Mouse (Mus musculus) CD4-positive, CD25-positive, alpha-beta regulatory T cell (primary cell): ENCODE results near the gene Gpalpp1. TPM values are rescaled to one million over a fixed set of nuclear protein-coding genes. Genes with fewer than 3 reads are reported as not detected.

ENCODE experiments used
- polyA plus RNA-seq: library from polyadenylated mRNA; unstranded; fragments of 100-300 nt; shearing (Covaris generic); gene quantifications from one replicate; pipeline ENCODE4 v1.2.1, GENCODE M21; 2017

Gene Gpalpp1
- 15.8 TPM for polyA plus RNA-seq

DNA sequence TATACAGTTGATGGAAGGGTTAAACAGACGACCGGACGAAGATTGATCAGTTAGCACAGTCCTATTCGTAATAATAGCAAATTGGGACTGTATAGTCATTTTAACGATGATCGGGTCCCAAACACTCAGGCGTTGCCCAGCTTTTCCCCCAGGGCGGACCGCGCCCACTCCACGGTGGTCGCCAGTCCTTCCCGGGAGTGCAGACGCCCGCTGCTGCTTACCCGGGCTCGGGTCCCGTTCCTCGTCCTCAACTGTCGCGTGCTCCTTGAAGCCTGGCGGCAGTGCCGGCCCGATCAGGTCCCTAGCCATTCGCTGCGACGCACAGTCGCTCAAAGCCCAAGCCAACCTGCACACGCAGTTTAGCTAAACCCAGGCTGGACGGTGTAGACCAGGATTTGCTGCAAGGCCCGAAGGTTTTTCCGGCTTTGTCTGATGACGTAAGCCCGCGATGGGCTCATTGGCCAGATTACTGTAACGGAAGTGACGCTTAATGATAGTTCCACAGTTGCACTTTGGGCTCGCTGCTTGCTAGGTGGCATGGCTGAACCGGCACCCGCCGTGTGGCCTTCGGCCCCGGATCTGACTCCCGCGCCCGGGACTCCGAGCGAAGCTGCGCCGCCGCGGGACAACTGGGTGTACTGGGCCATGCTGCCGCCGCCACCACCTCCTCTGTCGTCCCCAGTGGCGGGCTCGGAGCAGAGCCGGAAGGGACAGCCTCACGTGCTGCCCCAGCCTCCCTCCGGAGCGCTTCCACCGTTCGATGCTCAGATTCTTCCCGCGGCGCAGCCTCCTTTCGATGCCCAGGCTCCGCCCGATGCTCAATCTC is at the start of gene Gpalpp1, which contains the start of gene Nufip1:
Gene Gpalpp1, minus strand, starts transcription at position 365 of the 826 bp plus-strand sequence.
Gene Nufip1, plus strand, starts transcription at position 496 of the 826 bp plus-strand sequence.

Other genes with a start within 250 kb of the Gpalpp1 start
- 0.50 TPM for gene Kctd4, start 155.8 kb downstream of the Gpalpp1 start, polyA plus RNA-seq
- gene Gtf2f2, start 99.9 kb downstream of the Gpalpp1 start, polyA plus RNA-seq, result 40.9 TPM
- gene Nufip1, start 131 bp upstream of the Gpalpp1 start, polyA plus RNA-seq, result 16.3 TPM